ENCODE assay signal across 12 mouse cellular contexts in the genomic region with DNA sequence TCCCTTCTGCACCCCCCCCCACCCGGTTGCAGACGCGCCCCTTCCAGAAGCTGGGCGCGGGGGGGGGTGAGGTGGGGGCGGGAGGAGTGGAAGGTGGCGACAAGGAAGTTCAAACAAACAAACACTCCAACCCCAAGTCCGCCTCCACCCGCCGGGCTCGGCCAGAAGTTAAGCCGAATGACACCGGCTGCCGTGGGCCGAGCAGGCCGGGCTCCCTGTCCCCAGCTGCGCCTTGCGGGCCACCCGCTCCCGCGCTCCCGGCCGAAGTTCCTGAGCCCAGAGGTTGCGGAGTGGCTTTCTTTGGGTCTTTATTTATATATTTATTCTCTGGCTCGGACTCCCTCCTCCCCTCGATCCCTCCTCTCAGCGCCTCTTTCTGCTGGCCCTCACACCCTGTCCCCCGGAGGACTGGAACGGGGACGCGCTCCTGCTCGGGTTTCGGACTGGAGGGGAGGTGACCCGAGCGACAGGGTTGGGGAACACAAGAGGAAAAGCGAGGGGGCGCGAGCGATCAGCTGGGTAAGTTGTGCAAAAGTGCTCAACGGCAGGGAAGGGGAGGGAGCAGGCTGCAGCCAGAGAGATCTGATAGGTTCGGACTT. TPM values are rescaled to one million over a fixed set of nuclear protein-coding genes. Genes with fewer than 3 reads are reported as not detected.
DNase-seq lines count a peak whose midpoint lies in the region; ATAC-seq and TF ChIP-seq lines count a peak whose summit lies in the region.
"Had no signal": no experiment of that assay in that cellular context is flagged by ENCODE, and none has a peak within 500 bp of the region (broad histone marks: within the 10 kb centered on the region; RNA-seq: fewer than 3 reads in every experiment).

A gene (minus strand): TSS at position 493 of the 599 bp plus-strand sequence.

- H3K36me3 ChIP-seq in heart, embryonic 13.5 days: no peaks in the 10 kb centered on the region
- no peaks in the 10 kb centered on the region for H3K36me3 ChIP-seq in ES-E14 (ENCODE audit: control insufficient read depth, insufficient read depth, low read length, poor library complexity, severe bottlenecking)
- H3K36me3 ChIP-seq in forebrain, embryonic 12.5 days (replicated peaks): no peaks in the 10 kb centered on the region
- 0 out of 2 replicates have a peak, but pooled peaks cover 3% of the 10 kb centered on the region for H3K36me3 ChIP-seq in midbrain, embryonic 12.5 days

- H3K9me3 ChIP-seq in heart, embryonic 13.5 days: no peaks in the 10 kb centered on the region
- H3K9me3 ChIP-seq in ES-E14 (ENCODE audit: control insufficient read depth, insufficient read depth, low read depth, low read length): no peaks in the 10 kb centered on the region
- H3K9me3 ChIP-seq in forebrain, embryonic 12.5 days: no peaks in the 10 kb centered on the region
- H3K9me3 ChIP-seq in midbrain, embryonic 12.5 days: no peaks in the 10 kb centered on the region

- in situ Hi-C loops in ES-E14 (cut with MboI; ENCODE audit: low sequenced_read_pairs in 2 of 2, unreplicated experiment in 2 of 2): loop anchor here in 1 of 2 experiments (25.0 kb wide), 1 partner anchor 1371 kb away; a partner anchor contains a TSS

- H3K27ac ChIP-seq in heart, embryonic 13.5 days (replicated peaks): no peak within 1 kb of the TSS
- no peak within 1 kb of the TSS for H3K27ac ChIP-seq in ES-E14 (ENCODE audit: insufficient read depth, low read depth, low read length, poor library complexity, severe bottlenecking)
- H3K27ac ChIP-seq in forebrain, embryonic 12.5 days: no peak within 1 kb of the TSS
- peak within 1 kb of the TSS; percentile 91 for H3K27ac ChIP-seq in midbrain, embryonic 12.5 days (replicated peaks)
- no peak within 1 kb of the TSS for H3K27ac ChIP-seq in left cerebral cortex, adult 2 months

- TF ChIP-seq CTCF in left cerebral cortex, adult 2 months (IDR thresholded peaks at IDR 0.05): no peak

- H3K4me2 ChIP-seq in heart, embryonic 13.5 days: peak within 1 kb of the TSS; percentile 52
- H3K4me2 ChIP-seq in forebrain, embryonic 12.5 days: peak within 1 kb of the TSS; percentile 54
- H3K4me2 ChIP-seq in midbrain, embryonic 12.5 days (replicated peaks): peak within 1 kb of the TSS; percentile 61

- H3K27me3 ChIP-seq in heart, embryonic 13.5 days (replicated peaks): peaks cover 100% of the 10 kb centered on the region
- H3K27me3 ChIP-seq in forebrain, embryonic 12.5 days: peaks cover 100% of the 10 kb centered on the region
- peaks cover 96% of the 10 kb centered on the region for H3K27me3 ChIP-seq in midbrain, embryonic 12.5 days

- intact Hi-C loops in left cerebral cortex, adult 2 months (cut with DNase I): no loop called here

- peaks cover 15% of the 10 kb centered on the region for H3K4me1 ChIP-seq in heart, embryonic 13.5 days
- H3K4me1 ChIP-seq in ES-E14 (ENCODE audit: control insufficient read depth in 2 of 2, insufficient read depth in 2 of 2, low read length in 2 of 2, poor library complexity in 1 of 2): peaks cover 0 to 4% of the 10 kb centered on the region in 2 experiments; a peak in 1 of 4 replicates
- peaks cover 83% of the 10 kb centered on the region for H3K4me1 ChIP-seq in forebrain, embryonic 12.5 days
- peaks cover 74% of the 10 kb centered on the region for H3K4me1 ChIP-seq in midbrain, embryonic 12.5 days

- H3K4me3 ChIP-seq in heart, embryonic 13.5 days: peak within 1 kb of the TSS; percentile 33
- H3K4me3 ChIP-seq in ES-E14 (ENCODE audit: insufficient read depth in 1 of 2, low read depth in 1 of 2, low read length in 2 of 2, poor library complexity in 1 of 2, severe bottlenecking in 1 of 2): peak within 1 kb of the TSS; percentile 25 to 51; a peak in 3 of 4 replicates
- peak within 1 kb of the TSS; percentile 30 for H3K4me3 ChIP-seq in forebrain, embryonic 12.5 days (replicated peaks)
- peak within 1 kb of the TSS; percentile 54 for H3K4me3 ChIP-seq in midbrain, embryonic 12.5 days
- no peak within 1 kb of the TSS for H3K4me3 ChIP-seq in left cerebral cortex, adult 2 months

- no peak within 1 kb of the TSS for H3K9ac ChIP-seq in heart, embryonic 13.5 days
- H3K9ac ChIP-seq in ES-E14 (ENCODE audit: insufficient read depth, low read depth, low read length, poor library complexity, severe bottlenecking): no peak within 1 kb of the TSS
- H3K9ac ChIP-seq in forebrain, embryonic 12.5 days: 0 out of 2 replicates have a peak within 1 kb of the TSS, but pooled peaks have one; percentile 17
- peak within 1 kb of the TSS; percentile 84 for H3K9ac ChIP-seq in midbrain, embryonic 12.5 days (replicated peaks)

- no peak for ATAC-seq in heart, embryonic 13.5 days (ENCODE audit: extremely low read depth, insufficient number of reproducible peaks, low FRiP score, low TSS enrichment)
- no peak for ATAC-seq in forebrain, embryonic 12.5 days (ENCODE audit: low FRiP score)
- peak; percentile 68 for ATAC-seq in midbrain, embryonic 12.5 days (ENCODE audit: low FRiP score, low read depth)

- WGBS in heart, embryonic 13.5 days: under 1% methylated on average over 40 of the region's 41 CpGs
- WGBS in forebrain, embryonic 12.5 days: 1% methylated on average over 32 of the region's 41 CpGs
- WGBS in midbrain, embryonic 12.5 days: under 1% methylated on average over 37 of the region's 41 CpGs

- DNase-seq in heart, adult 8-10 months (ENCODE audit: low spot score): no peak
- DNase-seq in ES-E14 (ENCODE audit: low read depth, low spot score): no peak
- no peak for DNase-seq in right cerebral cortex, postnatal 10 days (ENCODE audit: low spot score in 2 of 2)
- DNase-seq in left cerebral cortex, adult 2 months (ENCODE audit: extremely low spot score in 1 of 2, low spot score in 2 of 2): no peak
- no peak for DNase-seq in retina, embryonic 14.5 days (ENCODE audit: low spot score)
- DNase-seq: cerebellum, adult 9-11 months; spleen, adult 18-20 months had no signal

TF ChIP-seq in ES-E14, 5 proteins besides CTCF, POLR2A, EP300 and RAD21:
- TF ChIP-seq ZNF384 (IDR thresholded peaks at IDR 0.05; ENCODE audit: low read depth, low read length) (no peak), HCFC1 (IDR thresholded peaks at IDR 0.05; ENCODE audit: borderline replicate concordance, insufficient read depth, low read length) (0 out of 2 replicates have a peak, but pooled peaks have one; percentile 43)

RNA-seq across cellular contexts. Expression of the gene that starts here (rescaled TPM):
- 0.03 TPM in 1 of 2 replicates, not detected in the other for polyA plus RNA-seq in heart, embryonic 13.5 days (2015; fragmentation: Nextera tagmentation; extraction: Ambion mirVana)
- not detected for total RNA-seq in heart, adult 8-10 months (2022)
- 0.09 and 0.21 TPM in 2 replicates for total RNA-seq in ES-E14 (2012; rRNA removed)
- polyA plus RNA-seq in forebrain, embryonic 12.5 days (2016; fragmentation: Nextera tagmentation; extraction: Ambion mirVana): 0.37 and 0.43 TPM in 2 replicates
- 4.4 and 5.7 TPM in 2 replicates for polyA plus RNA-seq in midbrain, embryonic 12.5 days (2016; fragmentation: Nextera tagmentation; extraction: Ambion mirVana)
- not detected for total RNA-seq in left cerebral cortex, adult 2 months (2021)
- total RNA-seq: megakaryocyte progenitor cell, adult 5-6 weeks; MEL had no signal

Comparison
In these comparisons a context has a peak if more than half of its experiments do, and no peak if none do; other contexts are left out.
1. H3K9ac ChIP-seq: peak in forebrain, embryonic 12.5 days (single experiment) and midbrain, embryonic 12.5 days (single experiment); none in heart, embryonic 13.5 days (single experiment) and ES-E14 (single experiment).
2. Peak in every context shown above with its lines, with median percentiles within 50 percentile points of each other: H3K4me2 ChIP-seq.